Comparison of ENCODE assay signal across 14 mouse cellular contexts in the genomic region with DNA sequence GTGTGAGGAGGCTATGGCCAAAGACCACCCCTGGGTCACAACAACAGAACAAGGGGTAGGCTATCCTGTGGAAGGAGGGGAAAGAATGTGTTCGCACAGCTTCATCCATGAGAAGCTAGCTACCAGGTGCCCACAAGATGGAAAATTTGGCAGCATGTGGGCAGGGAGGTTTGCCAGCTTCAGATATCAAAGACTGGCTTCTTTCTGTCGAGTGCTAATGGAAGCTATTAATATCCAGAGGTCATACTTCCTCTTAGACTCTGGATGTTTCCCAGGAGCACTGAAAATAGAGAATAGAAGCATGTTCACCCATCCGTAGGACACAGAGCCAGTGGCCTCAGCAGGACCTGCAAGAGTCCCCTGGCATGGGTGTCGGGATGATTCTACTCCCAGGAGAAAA.
DNase-seq lines count a peak whose midpoint lies in the region; ATAC-seq and TF ChIP-seq lines count a peak whose summit lies in the region.
"Had no signal": no experiment of that assay in that cellular context is flagged by ENCODE, and none has a peak within 500 bp of the region (broad histone marks: within the 10 kb centered on the region; RNA-seq: fewer than 3 reads in every experiment).

No protein-coding gene starts in this region.

- H3K4me3 ChIP-seq in heart, adult 2 months, result no peak overlapping the region
- no peak overlapping the region for H3K4me3 ChIP-seq in midbrain, embryonic 10.5 days
- H3K4me3 ChIP-seq in stomach, postnatal 0 days (ENCODE audit: low read depth, low read length), result no peak overlapping the region
- H3K4me3 ChIP-seq: intestine, embryonic 15.5 days; limb, embryonic 13.5 days; megakaryocyte, embryonic 14.5 days; myocyte had no signal

- intact Hi-C loops in left cerebral cortex, postnatal 4 days (cut with DNase I), result no loop called here
- intact Hi-C loops in left cerebral cortex, postnatal 36 days (cut with DNase I), result no loop called here
- intact Hi-C loops in heart, adult 2 months (cut with DNase I), result loop anchor here (5.0 kb wide), 1 partner anchor 65 kb away; no protein-coding TSS in a partner anchor
- intact Hi-C loops in heart, postnatal 36 days (cut with DNase I), result no loop called here

- no peak overlapping the region for H3K9ac ChIP-seq in heart, adult 2 months (ENCODE audit: low read depth, low read length)
- no peak overlapping the region for H3K9ac ChIP-seq in stomach, postnatal 0 days (ENCODE audit: low read length)
- H3K9ac ChIP-seq: intestine, embryonic 15.5 days; limb, embryonic 13.5 days had no signal

- peaks cover 2% of the 10 kb centered on the region; the same call in 1 of the 2 replicates for H3K36me3 ChIP-seq in heart, adult 2 months (ENCODE audit: control insufficient read depth, insufficient read depth, low read length)
- H3K36me3 ChIP-seq in midbrain, embryonic 10.5 days, result no peaks in the 10 kb centered on the region
- H3K36me3 ChIP-seq in stomach, postnatal 0 days (ENCODE audit: control insufficient read depth, insufficient read depth, low read length), result no peaks in the 10 kb centered on the region
- H3K36me3 ChIP-seq: intestine, embryonic 15.5 days; limb, embryonic 13.5 days had no signal

- H3K4me2 ChIP-seq in stomach, postnatal 0 days (replicated peaks; ENCODE audit: low read depth), result no peak overlapping the region
- H3K4me2 ChIP-seq: intestine, embryonic 15.5 days; limb, embryonic 13.5 days had no signal

- DNase-seq in cerebellum, adult 11 months, result peak; percentile 10
- DNase-seq in left cerebral cortex, postnatal 4 days, result peak; percentile 41
- DNase-seq in left cerebral cortex, postnatal 36 days (ENCODE audit: low spot score in 2 of 2), result no peak
- DNase-seq in heart, adult 2 months, result peak; percentile 61 to 73
- peak; percentile 60 to 62 for DNase-seq in heart, postnatal 36 days
- DNase-seq in midbrain, embryonic 10.5 days (ENCODE audit: low spot score), result no peak
- no peak for DNase-seq in stomach, postnatal 0 days (ENCODE audit: low spot score)
- DNase-seq: lung, adult 18-20 months; thymus, postnatal 25 days had no signal

- peaks cover 5% of the 10 kb centered on the region; the same call in 1 of the 2 replicates for H3K9me3 ChIP-seq in midbrain, embryonic 10.5 days (replicated peaks)
- no peaks in the 10 kb centered on the region for H3K9me3 ChIP-seq in stomach, postnatal 0 days (ENCODE audit: control insufficient read depth, low read length)
- H3K9me3 ChIP-seq: intestine, embryonic 15.5 days; megakaryocyte, embryonic 14.5 days had no signal

- TF ChIP-seq EP300 in heart, adult 2 months (IDR thresholded peaks at IDR 0.05; ENCODE audit: insufficient read depth, low read depth, low read length), result no peak
- TF ChIP-seq EP300 in stomach, postnatal 0 days (optimal IDR thresholded peaks at IDR 0.05), result no peak

- peak overlapping the region; percentile 67 for H3K27ac ChIP-seq in heart, adult 2 months
- no peak overlapping the region for H3K27ac ChIP-seq in midbrain, embryonic 10.5 days (replicated peaks)
- H3K27ac ChIP-seq in stomach, postnatal 0 days (replicated peaks), result no peak overlapping the region
- H3K27ac ChIP-seq: intestine, embryonic 15.5 days; limb, embryonic 13.5 days had no signal

- TF ChIP-seq POLR2A in heart, adult 2 months (IDR thresholded peaks at IDR 0.05; ENCODE audit: insufficient read depth, low read depth, low read length), result no peak

- no peak for TF ChIP-seq CTCF in heart, adult 2 months (IDR thresholded peaks at IDR 0.05)
- no peak for TF ChIP-seq CTCF in stomach, postnatal 0 days (IDR thresholded peaks at IDR 0.05; ENCODE audit: low read depth)

- H3K27me3 ChIP-seq in heart, adult 2 months (ENCODE audit: control insufficient read depth, insufficient read depth, low read length), result no peaks in the 10 kb centered on the region
- no peaks in the 10 kb centered on the region for H3K27me3 ChIP-seq in midbrain, embryonic 10.5 days (ENCODE audit: low read depth, poor library complexity, severe bottlenecking)
- H3K27me3 ChIP-seq in stomach, postnatal 0 days (ENCODE audit: control insufficient read depth, insufficient read depth, low read length), result no peaks in the 10 kb centered on the region
- H3K27me3 ChIP-seq: intestine, embryonic 15.5 days; limb, embryonic 13.5 days; megakaryocyte, embryonic 14.5 days had no signal

- WGBS in heart, adult 2 months, result 10% methylated on average over 4 of the region's 4 CpGs
- 86% methylated on average over 4 of the region's 4 CpGs for whole genome bisulfite sequencing in midbrain, embryonic 10.5 days
- 55% methylated on average over 4 of the region's 4 CpGs for WGBS in stomach, postnatal 0 days

- H3K79me2 ChIP-seq in heart, adult 2 months (replicated peaks; ENCODE audit: control insufficient read depth, insufficient read depth, low read length), result no peaks in the 10 kb centered on the region

- no peak for ATAC-seq in cerebellum, adult (ENCODE audit: insufficient number of reproducible peaks, low FRiP score, low TSS enrichment)
- no peak for ATAC-seq in stomach, postnatal 0 days (ENCODE audit: low FRiP score, low TSS enrichment)
- ATAC-seq: intestine, embryonic 15.5 days had no signal

- peaks cover 6% of the 10 kb centered on the region for H3K4me1 ChIP-seq in heart, adult 2 months (ENCODE audit: control insufficient read depth, insufficient read depth, low read length)
- H3K4me1 ChIP-seq in midbrain, embryonic 10.5 days, result peaks cover 35% of the 10 kb centered on the region
- H3K4me1 ChIP-seq in stomach, postnatal 0 days (replicated peaks; ENCODE audit: control insufficient read depth, insufficient read depth), result no peaks in the 10 kb centered on the region
- H3K4me1 ChIP-seq: intestine, embryonic 15.5 days; limb, embryonic 13.5 days; megakaryocyte, embryonic 14.5 days had no signal

Comparison
In these comparisons a context has a peak if more than half of its experiments do, and no peak if none do; other contexts are left out.
1. DNase-seq: peak in cerebellum, adult 11 months (single experiment), left cerebral cortex, postnatal 4 days (single experiment), heart, adult 2 months (2 of 2) and heart, postnatal 36 days (2 of 2); none in left cerebral cortex, postnatal 36 days (0 of 2), midbrain, embryonic 10.5 days (single experiment) and stomach, postnatal 0 days (single experiment).